Mouse (Mus musculus) mouse embryonic stem cell (cell line): Measurements from ENCODE around the gene Twf2.

Source experiments
- in situ Hi-C, 2 experiments: fragments of 300-500 bp; cut with MboI; formaldehyde crosslinking; loops; 1 replicate in 1 of 2; 3 replicates in 1 of 2; pipeline ENCODE4 v1.14.3; 2019 to 2020; ENCODE audit warnings: low sequenced_read_pairs in 2 of 2, low pct_unique_long_range_greater_than_20kb in 1 of 2, mixed read lengths in 1 of 2; ENCODE audit not compliant: unreplicated experiment in 1 of 2

Gene Twf2

GRCm38 (mm10) chr9:106261058-106261457, 58.1 kb downstream of the Twf2 start:
- in situ Hi-C loops, result no loop called here

DNA sequence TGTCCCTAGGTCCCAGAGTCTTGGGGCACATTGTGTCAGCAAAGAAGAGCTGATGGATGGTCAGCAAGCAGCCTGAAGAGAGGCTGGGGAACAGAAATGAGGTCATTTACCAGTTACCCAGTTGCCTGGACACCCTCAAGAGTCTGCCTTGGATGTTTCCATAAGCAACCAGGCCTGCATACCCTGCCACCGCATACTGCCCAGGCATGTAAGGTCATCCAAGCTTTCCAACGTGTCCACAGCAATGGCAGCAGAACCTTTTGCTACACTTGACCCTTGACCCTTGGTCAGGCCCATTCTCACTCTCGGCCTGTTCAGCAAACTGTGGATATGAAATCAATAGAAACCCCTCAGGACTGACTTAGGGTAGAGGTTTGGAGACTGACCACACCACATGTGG, 58.6 kb downstream of the Twf2 start:
- in situ Hi-C loops, result no loop called here

DNA sequence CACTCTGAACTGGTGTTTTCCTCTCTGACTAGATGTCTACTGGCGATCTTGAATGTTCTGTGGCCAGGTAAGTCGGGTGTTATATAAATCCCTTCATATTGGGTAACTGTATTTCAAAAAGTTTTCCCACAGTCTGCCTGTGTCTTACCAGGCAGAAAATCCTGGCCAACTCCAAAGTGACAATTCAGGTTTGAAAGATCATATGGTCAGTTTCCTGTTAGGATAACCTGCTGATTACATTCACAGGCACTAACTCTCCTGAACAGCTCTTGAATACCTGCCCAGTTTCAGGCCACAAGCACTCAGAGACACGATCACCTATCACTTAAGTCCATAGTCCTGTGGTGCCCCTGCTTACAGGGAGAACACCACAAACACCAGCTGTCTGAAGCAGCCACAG, 59.2 kb downstream of the Twf2 start:
- in situ Hi-C loops, result no loop called here

DNA sequence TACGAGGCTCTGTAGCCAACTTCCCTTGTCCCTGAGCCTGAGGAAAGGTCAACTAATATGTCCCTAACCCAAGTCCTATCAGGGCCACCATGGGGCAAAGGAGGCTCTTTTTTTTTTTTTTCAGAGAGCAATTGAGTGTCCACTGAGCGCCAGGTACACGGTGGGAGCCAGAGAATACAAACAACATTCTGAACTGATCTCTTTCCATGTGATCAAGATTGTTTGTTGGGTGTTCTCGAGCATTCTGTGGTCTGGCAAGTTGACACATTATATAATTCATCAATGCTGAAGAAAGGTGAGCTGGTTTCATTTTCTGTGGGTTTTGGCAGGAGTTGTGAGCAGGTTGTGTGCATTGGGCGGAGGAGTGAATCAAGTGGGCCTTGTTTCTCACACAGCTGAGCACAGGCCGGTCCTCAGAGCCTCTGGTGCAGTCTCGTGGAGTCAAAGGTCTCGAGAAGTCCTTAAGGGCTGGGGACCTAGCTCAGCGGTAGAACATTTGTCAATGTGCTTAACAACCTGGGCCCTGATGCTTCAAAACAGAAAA, 60.5 kb downstream of the Twf2 start:
- in situ Hi-C loops, result no loop called here
